Mouse (Mus musculus) neural tube, embryonic 11.5 days (tissue): ENCODE measurements around the gene Anpep. TPM values are rescaled to one million over a fixed set of nuclear protein-coding genes. Genes with fewer than 3 reads are reported as not detected.

Experiments used
- ATAC-seq: fragments of 200-750 bp; cut with Nextera tagmentation; 2 replicates; pipeline ENCODE4 v1.8.0; 2017; ENCODE audit warnings: moderate number of reproducible peaks, mild to moderate bottlenecking, moderate TSS enrichment, moderate library complexity; ENCODE audit not compliant: insufficient read depth, low FRiP score, low TSS enrichment
- DNase-seq: peaks from one replicate; pipeline ENCODE4 v3.0.0-alpha.2; 2015; ENCODE audit warnings: low spot score
- H3K27ac ChIP-seq: fragments of 300-500 bp; sonication (generic); 2 replicates; pipeline ENCODE4 v1.5.1; 2014; ENCODE audit warnings: low read depth, mild to moderate bottlenecking, low read length
- H3K27me3 ChIP-seq: fragments of 300-500 bp; sonication (generic); 2 replicates; pipeline ENCODE4 v1.6.1; 2014; ENCODE audit warnings: mild to moderate bottlenecking, low read length, mixed read lengths; ENCODE audit not compliant: control insufficient read depth, insufficient read depth
- H3K36me3 ChIP-seq: fragments of 300-500 bp; sonication (generic); 2 replicates; pipeline ENCODE4 v1.6.1; 2014; ENCODE audit warnings: mild to moderate bottlenecking, low read length, moderate library complexity, mixed read lengths; ENCODE audit not compliant: control insufficient read depth, insufficient read depth
- H3K4me1 ChIP-seq: fragments of 300-500 bp; sonication (generic); 2 replicates; pipeline ENCODE4 v1.6.1; 2014; ENCODE audit warnings: low read length, mixed read lengths; ENCODE audit not compliant: control insufficient read depth, insufficient read depth
- H3K4me2 ChIP-seq: fragments of 300-500 bp; sonication (generic); 2 replicates; pipeline ENCODE4 v1.6.1; 2014; ENCODE audit warnings: low read depth, mild to moderate bottlenecking, moderate library complexity
- H3K4me3 ChIP-seq: fragments of 300-500 bp; sonication (generic); 2 replicates; pipeline ENCODE4 v1.5.1; 2014; ENCODE audit warnings: low read depth, low read length
- H3K9ac ChIP-seq: fragments of 300-500 bp; sonication (generic); 2 replicates; pipeline ENCODE4 v1.6.1; 2014; ENCODE audit warnings: mild to moderate bottlenecking, low read length
- H3K9me3 ChIP-seq: fragments of 300-500 bp; sonication (generic); 2 replicates; pipeline ENCODE4 v1.6.1; 2016; ENCODE audit warnings: low read length; ENCODE audit not compliant: control insufficient read depth
- WGBS: fragments of 180-500 bp; shearing (Covaris S2); extraction: QIAGEN DNeasy Blood & Tissue Kit; methylation state at CpG from one replicate; pipeline ENCODE4 v1.1.7; 2014; 5-methylcytosine and 5-hydroxymethylcytosine counted together
- polyA plus RNA-seq: library from polyadenylated mRNA; unstranded; fragments of >200 nt; fragmentation: Nextera tagmentation; extraction: Ambion mirVana; gene quantifications from 2 replicates; pipeline ENCODE4 v1.2.1, GENCODE M21; 2014

Gene Anpep
- polyA plus RNA-seq, 1 experiment from 2014 or later: 7.1 TPM

GRCm38 (mm10) chr7:79810611-79811506 lies 50.0 kb downstream of the Anpep start, which contains the start of gene Mesp2:
TSS of gene Mesp2 (plus strand) at chr7:79810727.
- Histone ChIP-seq H3K9me3 (no peaks in the 10 kb centered on the region), H3K9ac (peak within 1 kb of the TSS; percentile 49; the same call in 1 of the 2 replicates), H3K4me3 (peak within 1 kb of the TSS; percentile 23), H3K27ac (no peak within 1 kb of the TSS), H3K4me1 (no peaks in the 10 kb centered on the region), H3K27me3 (peaks cover 3% of the 10 kb centered on the region; the same call in 1 of the 2 replicates), H3K4me2 (peak within 1 kb of the TSS; percentile 45), H3K36me3 (no peaks in the 10 kb centered on the region)
- ATAC-seq: peak; percentile 65
- DNase-seq: peak; percentile 88
- 16% methylated on average over 69 of the region's 71 CpGs for WGBS

- no peaks in the 10 kb centered on the region for H3K9me3 ChIP-seq
- DNase-seq (no peak), ATAC-seq (no peak)
- 93% methylated on average over 7 of the region's 7 CpGs for WGBS
- no peak overlapping the region for H3K4me3 ChIP-seq
- H3K4me2 ChIP-seq: no peak overlapping the region
- H3K27me3 ChIP-seq: peaks cover 3% of the 10 kb centered on the region; the same call in 1 of the 2 replicates
- H3K4me1 ChIP-seq: no peaks in the 10 kb centered on the region
- H3K9ac ChIP-seq: no peak overlapping the region
- no peak overlapping the region for H3K27ac ChIP-seq
- no peaks in the 10 kb centered on the region for H3K36me3 ChIP-seq
Observed at GRCm38 (mm10) chr7:79808561-79808960, 52.3 kb downstream of the Anpep start.

- no peaks in the 10 kb centered on the region for H3K36me3 ChIP-seq
- H3K9ac ChIP-seq: no peak overlapping the region
- no peaks in the 10 kb centered on the region for H3K27me3 ChIP-seq
- no peaks in the 10 kb centered on the region for H3K4me1 ChIP-seq
- H3K9me3 ChIP-seq: no peaks in the 10 kb centered on the region
- H3K4me3 ChIP-seq: no peak overlapping the region
- WGBS: 86% methylated on average over 2 of the region's 2 CpGs
- ATAC-seq: no peak
- no peak overlapping the region for H3K4me2 ChIP-seq
- no peak for DNase-seq
- no peak overlapping the region for H3K27ac ChIP-seq
Observed at GRCm38 (mm10) chr7:79803887-79804286, 57.0 kb downstream of the Anpep start.

- Histone ChIP-seq H3K4me1 (no peaks in the 10 kb centered on the region), H3K9ac (no peak overlapping the region), H3K27me3 (no peaks in the 10 kb centered on the region), H3K9me3 (no peaks in the 10 kb centered on the region), H3K36me3 (no peaks in the 10 kb centered on the region), H3K4me3 (no peak overlapping the region), H3K4me2 (no peak overlapping the region), H3K27ac (no peak overlapping the region)
- WGBS: 65% methylated on average over 5 of the region's 5 CpGs
- DNase-seq: no peak
- no peak for ATAC-seq
Observed at GRCm38 (mm10) chr7:79802037-79802436, 58.8 kb downstream of the Anpep start.

GRCm38 (mm10) chr7:79801391-79801790 lies 59.5 kb downstream of the Anpep start:
- WGBS: 79% methylated on average over 11 of the region's 11 CpGs

GRCm38 (mm10) chr7:79800336-79800735 lies 60.5 kb downstream of the Anpep start:
- WGBS: 80% methylated on average over 4 of the region's 4 CpGs
- Histone ChIP-seq H3K4me1 (no peaks in the 10 kb centered on the region), H3K4me2 (no peak overlapping the region), H3K27me3 (no peaks in the 10 kb centered on the region), H3K9me3 (no peaks in the 10 kb centered on the region), H3K4me3 (no peak overlapping the region), H3K9ac (no peak overlapping the region), H3K27ac (no peak overlapping the region), H3K36me3 (no peaks in the 10 kb centered on the region)
- DNase-seq (no peak), ATAC-seq (no peak)

More at GRCm38 (mm10) chr7:79801391-79801790, 59.5 kb downstream of the Anpep start:
- Histone ChIP-seq H3K9me3 (no peaks in the 10 kb centered on the region), H3K4me1 (no peaks in the 10 kb centered on the region), H3K27ac (no peak overlapping the region), H3K36me3 (no peaks in the 10 kb centered on the region), H3K27me3 (no peaks in the 10 kb centered on the region), H3K9ac (no peak overlapping the region), H3K4me3 (no peak overlapping the region), H3K4me2 (no peak overlapping the region)
- no peak for DNase-seq
- no peak for ATAC-seq

GRCm38 (mm10) chr7:79799506-79799905 lies 61.4 kb downstream of the Anpep start:
- 68% methylated on average over 6 of the region's 6 CpGs for WGBS
- H3K9me3 ChIP-seq: no peaks in the 10 kb centered on the region
- H3K27ac ChIP-seq: no peak overlapping the region
- no peaks in the 10 kb centered on the region for H3K36me3 ChIP-seq
- no peak overlapping the region for H3K4me2 ChIP-seq
- H3K4me3 ChIP-seq: no peak overlapping the region
- H3K4me1 ChIP-seq: no peaks in the 10 kb centered on the region
- no peak overlapping the region for H3K9ac ChIP-seq
- H3K27me3 ChIP-seq: peaks cover 2% of the 10 kb centered on the region; the same call in 1 of the 2 replicates
- ATAC-seq (no peak), DNase-seq (no peak)

- Histone ChIP-seq H3K4me1 (no peaks in the 10 kb centered on the region), H3K9me3 (no peaks in the 10 kb centered on the region), H3K9ac (no peak overlapping the region), H3K36me3 (no peaks in the 10 kb centered on the region), H3K27ac (no peak overlapping the region), H3K4me2 (no peak overlapping the region), H3K27me3 (peaks cover 6% of the 10 kb centered on the region), H3K4me3 (no peak overlapping the region)
- 8% methylated on average over 8 of the region's 8 CpGs for WGBS
- DNase-seq (peak; percentile 84), ATAC-seq (no peak)
Observed at GRCm38 (mm10) chr7:79799048-79799447, 61.8 kb downstream of the Anpep start.

- H3K27me3 ChIP-seq: peaks cover 10% of the 10 kb centered on the region
Observed at GRCm38 (mm10) chr7:79798606-79799005, 62.3 kb downstream of the Anpep start.

More at GRCm38 (mm10) chr7:79798606-79799005, 62.3 kb downstream of the Anpep start:
- H3K4me2 ChIP-seq: no peak overlapping the region
- H3K9me3 ChIP-seq: no peaks in the 10 kb centered on the region
- H3K9ac ChIP-seq: no peak overlapping the region
- H3K36me3 ChIP-seq: no peaks in the 10 kb centered on the region
- no peak overlapping the region for H3K27ac ChIP-seq
- no peak overlapping the region for H3K4me3 ChIP-seq
- no peak for DNase-seq
- H3K4me1 ChIP-seq: no peaks in the 10 kb centered on the region
- ATAC-seq: no peak
- 38% methylated on average over 5 of the region's 5 CpGs for WGBS
